Mouse (Mus musculus): ENCODE measurements at regions not wholly inside any gene's neighbourhood (a gene's known extent, or its start where the extent isn't known, plus 50 kb on each side); places are given as distances from the start of the nearest gene placed in this dataset.

DNA sequence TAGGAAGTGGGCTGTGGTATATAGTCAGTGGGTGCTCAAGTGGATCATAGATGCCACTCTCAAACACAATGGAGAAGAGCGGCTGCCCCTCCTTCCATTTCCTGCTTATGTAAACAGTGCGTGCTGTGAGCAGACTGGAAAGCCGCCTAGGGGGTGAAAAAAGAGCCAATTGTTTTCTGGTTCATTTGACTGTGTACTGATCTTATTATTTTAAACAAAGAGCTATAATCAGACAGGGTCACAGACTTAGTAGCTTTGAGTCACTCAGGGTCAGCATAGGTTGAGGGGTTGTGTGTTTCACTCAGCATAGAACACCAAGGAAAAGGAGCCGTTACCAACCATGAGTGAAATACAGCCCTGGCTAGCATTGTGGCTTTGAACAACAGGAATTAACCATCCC lies 390.7 kb downstream of the Ipmk start:
- no peak overlapping the region for H3K4me3 ChIP-seq (ENCODE audit: low read length)
- H3K4me2 ChIP-seq (ENCODE audit: low read depth, low read length), result no peak overlapping the region
- no peaks in the 10 kb centered on the region for H3K4me1 ChIP-seq (ENCODE audit: insufficient read depth, low read length)
- H3K36me3 ChIP-seq (ENCODE audit: insufficient read depth, low read length), result no peaks in the 10 kb centered on the region
- 10% methylated on average over 4 of the region's 4 CpGs for WGBS
- no peak for DNase-seq (ENCODE audit: low spot score)
- no peak overlapping the region for H3K27ac ChIP-seq
- ATAC-seq, result no peak
- H3K9me3 ChIP-seq (ENCODE audit: low read length), result no peaks in the 10 kb centered on the region
- no peaks in the 10 kb centered on the region for H3K27me3 ChIP-seq (ENCODE audit: insufficient read depth, low read length)
- H3K9ac ChIP-seq (replicated peaks; ENCODE audit: low read length), result no peak overlapping the region
- TF ChIP-seq CTCF (IDR thresholded peaks at IDR 0.05; ENCODE audit: low read depth), result no peak

DNA sequence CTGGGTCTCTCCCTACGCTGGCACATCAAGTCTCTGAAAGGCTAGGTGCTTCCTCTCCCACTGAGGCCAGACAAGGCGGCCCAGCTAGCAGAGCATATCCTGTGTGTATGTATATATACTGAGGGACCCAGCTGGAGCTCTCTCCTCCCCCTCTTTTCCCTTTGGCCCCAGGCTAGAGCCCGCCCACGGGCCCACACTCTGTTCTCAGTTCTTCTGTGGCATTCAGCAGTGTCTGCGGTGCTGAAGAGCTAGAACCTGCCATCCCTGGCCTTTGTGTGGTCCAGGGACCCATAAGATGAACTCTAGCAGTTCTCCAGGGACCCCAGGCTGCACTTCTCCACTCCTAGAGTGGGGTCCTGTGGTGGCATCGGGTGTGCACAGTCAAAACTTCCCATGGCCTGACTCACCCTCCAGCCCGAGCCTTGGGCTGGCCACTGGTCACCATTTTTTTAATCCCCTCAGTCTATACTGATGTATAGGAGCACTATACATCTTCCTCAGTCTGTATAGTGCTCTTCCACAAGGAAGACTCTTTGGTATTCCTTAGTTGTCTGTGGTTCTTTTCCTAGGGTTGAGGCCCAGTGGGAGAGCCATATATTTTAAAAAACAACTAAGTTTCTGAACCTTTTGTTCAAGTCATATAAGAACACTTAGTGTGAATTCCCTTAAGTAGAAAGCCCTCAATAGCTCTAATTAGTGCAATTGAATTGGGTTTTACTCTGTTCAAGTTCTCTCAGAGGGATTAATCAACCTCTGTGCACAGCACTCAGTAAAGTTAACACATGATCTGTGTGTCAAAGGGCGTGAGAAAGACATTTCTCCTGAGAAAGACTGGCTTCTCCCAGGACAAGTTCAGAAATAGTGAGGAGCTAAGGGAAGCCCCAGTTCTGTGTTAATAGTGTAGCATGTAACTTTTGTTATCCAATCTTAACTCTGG lies 401.3 kb downstream of the Ipmk start:
- no peak overlapping the region for H3K27ac ChIP-seq
- H3K4me1 ChIP-seq (ENCODE audit: insufficient read depth, low read length), result no peaks in the 10 kb centered on the region
- H3K9ac ChIP-seq (replicated peaks; ENCODE audit: low read length), result no peak overlapping the region
- TF ChIP-seq CTCF (IDR thresholded peaks at IDR 0.05; ENCODE audit: low read depth), result no peak
- H3K4me3 ChIP-seq (ENCODE audit: low read length), result no peak overlapping the region
- H3K27me3 ChIP-seq (ENCODE audit: insufficient read depth, low read length), result no peaks in the 10 kb centered on the region
- DNase-seq (ENCODE audit: low spot score) (no peak), ATAC-seq (no peak)
- H3K36me3 ChIP-seq (ENCODE audit: insufficient read depth, low read length), result no peaks in the 10 kb centered on the region
- H3K4me2 ChIP-seq (ENCODE audit: low read depth, low read length), result no peak overlapping the region
- H3K9me3 ChIP-seq (ENCODE audit: low read length), result no peaks in the 10 kb centered on the region
- WGBS, result 77% methylated on average over 8 of the region's 8 CpGs

DNA sequence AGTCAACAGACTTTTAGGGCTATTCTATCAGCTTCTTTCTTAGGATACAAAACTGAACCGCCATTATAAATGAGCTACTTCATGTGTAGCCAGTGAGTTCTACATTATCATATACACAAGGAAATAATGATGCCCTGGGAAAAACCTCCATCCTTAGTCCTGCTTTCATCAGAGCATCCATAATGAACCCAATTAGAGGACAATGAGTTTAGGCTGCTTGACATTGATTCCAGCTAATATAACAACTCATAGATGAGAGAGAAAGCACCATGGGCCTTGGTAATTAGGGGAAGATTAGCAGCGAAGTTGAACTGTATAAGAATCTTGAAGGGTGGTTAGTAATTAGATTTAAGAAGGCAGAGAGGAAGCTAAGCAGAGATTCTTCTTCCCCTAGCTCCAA lies 405.7 kb downstream of the Ipmk start:
- ATAC-seq, result no peak

DNA sequence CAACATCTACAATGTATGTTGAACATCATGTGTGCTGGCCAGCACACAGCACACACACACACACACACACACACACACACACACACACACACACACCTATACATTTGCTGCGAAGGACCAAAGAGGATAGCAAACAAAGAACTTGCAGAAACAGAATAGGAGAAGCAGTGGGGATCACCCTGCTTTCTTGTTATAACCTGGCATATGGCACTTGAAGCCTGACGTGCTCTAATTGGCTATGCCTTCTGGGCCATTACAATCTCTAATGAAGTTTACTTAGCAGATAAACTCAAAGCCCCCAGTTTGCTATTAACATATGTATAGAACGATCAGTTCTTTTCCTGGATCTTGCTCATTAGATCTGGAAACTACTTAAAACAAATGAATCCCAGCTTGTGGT lies 407.2 kb downstream of the Ipmk start:
- ATAC-seq (no peak), DNase-seq (ENCODE audit: low spot score) (peak; percentile 12)
- H3K9me3 ChIP-seq (ENCODE audit: low read length), result no peaks in the 10 kb centered on the region
- no peak overlapping the region for H3K4me3 ChIP-seq (ENCODE audit: low read length)
- no peak overlapping the region for H3K9ac ChIP-seq (replicated peaks; ENCODE audit: low read length)
- WGBS, result 56% methylated on average over 3 of the region's 3 CpGs
- no peak overlapping the region for H3K27ac ChIP-seq
- H3K4me1 ChIP-seq (ENCODE audit: insufficient read depth, low read length), result no peaks in the 10 kb centered on the region
- no peak for TF ChIP-seq CTCF (IDR thresholded peaks at IDR 0.05; ENCODE audit: low read depth)
- H3K4me2 ChIP-seq (ENCODE audit: low read depth, low read length), result no peak overlapping the region
- H3K36me3 ChIP-seq (ENCODE audit: insufficient read depth, low read length), result no peaks in the 10 kb centered on the region
- no peaks in the 10 kb centered on the region for H3K27me3 ChIP-seq (ENCODE audit: insufficient read depth, low read length)

More for the DNA sequence above, 405.7 kb downstream of the Ipmk start:
- H3K9ac ChIP-seq (replicated peaks; ENCODE audit: low read length), result no peak overlapping the region
- DNase-seq (ENCODE audit: low spot score), result no peak
- no peak for TF ChIP-seq CTCF (IDR thresholded peaks at IDR 0.05; ENCODE audit: low read depth)
- no peaks in the 10 kb centered on the region for H3K36me3 ChIP-seq (ENCODE audit: insufficient read depth, low read length)
- H3K4me1 ChIP-seq (ENCODE audit: insufficient read depth, low read length), result no peaks in the 10 kb centered on the region
- no peaks in the 10 kb centered on the region for H3K9me3 ChIP-seq (ENCODE audit: low read length)
- no peaks in the 10 kb centered on the region for H3K27me3 ChIP-seq (ENCODE audit: insufficient read depth, low read length)
- WGBS, result 72% methylated on average over 2 of the region's 2 CpGs
- H3K4me3 ChIP-seq (ENCODE audit: low read length), result no peak overlapping the region
- no peak overlapping the region for H3K27ac ChIP-seq
- H3K4me2 ChIP-seq (ENCODE audit: low read depth, low read length), result no peak overlapping the region

DNA sequence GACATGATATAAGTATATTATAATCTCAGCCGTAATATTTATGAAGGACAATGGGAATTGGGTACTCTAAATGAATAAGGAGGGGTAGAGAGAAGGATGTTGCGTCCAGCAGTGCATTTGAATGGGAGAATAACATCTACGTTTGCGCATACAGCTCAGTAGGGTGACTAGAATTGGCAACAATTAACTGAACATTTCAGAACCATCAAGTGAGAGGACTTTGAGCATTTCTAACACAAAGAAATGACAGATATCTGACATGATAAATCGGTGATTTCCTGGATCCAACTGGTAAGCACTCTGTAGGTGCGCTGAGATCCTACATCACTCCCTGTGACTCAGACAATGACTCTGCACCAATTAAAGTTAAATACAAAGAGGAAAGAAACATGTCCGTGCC lies 431.3 kb downstream of the Ipmk start:
- 88% methylated on average over 7 of the region's 7 CpGs for WGBS
- Histone ChIP-seq H3K4me2 (ENCODE audit: low read depth, low read length) (no peak overlapping the region), H3K9me3 (ENCODE audit: low read length) (no peaks in the 10 kb centered on the region), H3K4me3 (ENCODE audit: low read length) (no peak overlapping the region), H3K27ac (no peak overlapping the region), H3K27me3 (ENCODE audit: insufficient read depth, low read length) (no peaks in the 10 kb centered on the region), H3K36me3 (ENCODE audit: insufficient read depth, low read length) (no peaks in the 10 kb centered on the region), H3K4me1 (ENCODE audit: insufficient read depth, low read length) (no peaks in the 10 kb centered on the region), H3K9ac (replicated peaks; ENCODE audit: low read length) (no peak overlapping the region)
- DNase-seq (ENCODE audit: low spot score), result no peak
- TF ChIP-seq CTCF (IDR thresholded peaks at IDR 0.05; ENCODE audit: low read depth), result no peak
- ATAC-seq, result no peak

DNA sequence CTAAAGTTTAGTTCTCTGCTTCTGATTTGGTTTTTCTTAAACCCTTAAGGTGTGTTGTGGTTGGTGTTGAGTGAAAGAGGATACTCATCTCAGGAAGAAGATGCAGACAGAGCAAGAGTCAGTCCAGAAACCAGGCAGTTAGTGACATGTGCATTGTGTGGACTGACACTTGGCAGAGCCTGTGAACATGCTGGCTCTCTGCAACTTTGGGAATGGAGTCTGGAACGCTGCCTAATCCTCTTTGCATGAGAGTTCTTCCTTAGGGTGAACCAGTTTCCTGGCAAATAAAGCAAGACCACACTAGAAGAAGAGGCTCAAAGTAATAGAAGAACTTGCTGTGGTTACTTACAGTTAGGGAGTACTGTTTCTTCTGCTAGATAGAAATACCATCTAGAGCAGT lies 441.7 kb downstream of the Ipmk start:
- WGBS, result 61% methylated on average over 1 of the region's 1 CpGs
- DNase-seq (ENCODE audit: low spot score) (peak; percentile 75), ATAC-seq (peak; percentile 43; the same call in 1 of the 2 replicates)
- no peaks in the 10 kb centered on the region for H3K4me1 ChIP-seq (ENCODE audit: insufficient read depth, low read length)
- H3K9me3 ChIP-seq (ENCODE audit: low read length), result no peaks in the 10 kb centered on the region
- no peaks in the 10 kb centered on the region for H3K27me3 ChIP-seq (ENCODE audit: insufficient read depth, low read length)
- H3K4me3 ChIP-seq (ENCODE audit: low read length), result no peak overlapping the region
- H3K36me3 ChIP-seq (ENCODE audit: insufficient read depth, low read length), result no peaks in the 10 kb centered on the region
- TF ChIP-seq CTCF (IDR thresholded peaks at IDR 0.05; ENCODE audit: low read depth), result no peak
- no peak overlapping the region for H3K9ac ChIP-seq (replicated peaks; ENCODE audit: low read length)
- H3K27ac ChIP-seq, result no peak overlapping the region
- no peak overlapping the region for H3K4me2 ChIP-seq (ENCODE audit: low read depth, low read length)

DNA sequence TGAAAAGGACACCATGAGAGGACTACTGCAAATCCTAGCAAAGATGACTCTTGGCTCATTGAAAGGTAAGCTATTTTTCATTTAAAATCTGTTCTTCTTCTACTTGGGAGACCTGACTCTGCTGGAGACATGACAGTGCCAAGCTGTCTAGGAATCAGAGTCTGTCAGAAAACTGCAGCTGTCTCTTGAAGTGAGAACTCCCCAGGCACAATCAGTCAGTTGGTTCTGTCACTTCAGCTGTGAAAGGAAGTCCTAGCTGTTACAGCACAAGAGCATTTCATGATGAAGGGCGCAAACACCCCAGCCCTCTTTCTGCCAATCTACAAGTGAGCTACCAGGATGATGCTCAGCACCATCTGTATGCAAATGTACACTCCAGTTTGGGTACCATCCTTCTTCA lies 442.4 kb downstream of the Ipmk start:
- Histone ChIP-seq H3K4me2 (ENCODE audit: low read depth, low read length) (no peak overlapping the region), H3K36me3 (ENCODE audit: insufficient read depth, low read length) (no peaks in the 10 kb centered on the region), H3K4me3 (ENCODE audit: low read length) (no peak overlapping the region), H3K27me3 (ENCODE audit: insufficient read depth, low read length) (no peaks in the 10 kb centered on the region), H3K9ac (replicated peaks; ENCODE audit: low read length) (no peak overlapping the region), H3K9me3 (ENCODE audit: low read length) (no peaks in the 10 kb centered on the region), H3K4me1 (ENCODE audit: insufficient read depth, low read length) (no peaks in the 10 kb centered on the region), H3K27ac (no peak overlapping the region)
- peak; percentile 56 for DNase-seq (ENCODE audit: low spot score)
- WGBS, result 70% methylated on average over 1 of the region's 1 CpGs
- ATAC-seq, result peak; percentile 61; the same call in 1 of the 2 replicates
- no peak for TF ChIP-seq CTCF (IDR thresholded peaks at IDR 0.05; ENCODE audit: low read depth)

Data from hindbrain, postnatal 0 days (tissue).